Mouse (Mus musculus) megakaryocyte progenitor cell, adult 5-6 weeks (primary cell): Measurements from ENCODE around the gene Etv4. TPM values are rescaled to one million over a fixed set of nuclear protein-coding genes. Genes with fewer than 3 reads are reported as not detected.

ENCODE experiments used
- ATAC-seq: replicated peaks from 2 replicates; pipeline ENCODE4 v1.8.0; 2016; ENCODE audit warnings: mild to moderate bottlenecking, moderate TSS enrichment, inconsistent platforms; ENCODE audit not compliant: poor library complexity
- total RNA-seq, 2 experiments: library from RNA; stranded (forward) in 1 of 2; stranded (reverse) in 1 of 2; fragments of 157-497, 149-512 nt in 1 of 2; fragments of 200-1000 nt in 1 of 2; gene quantifications; 2 replicates each; pipeline versions ENCODE4 v1.2.3 to v1.2.4; 2015 to 2017

Etv4 gene
- total RNA-seq, 2 experiments from 2014 or later, result 0.05 TPM; not detected in 1

DNA sequence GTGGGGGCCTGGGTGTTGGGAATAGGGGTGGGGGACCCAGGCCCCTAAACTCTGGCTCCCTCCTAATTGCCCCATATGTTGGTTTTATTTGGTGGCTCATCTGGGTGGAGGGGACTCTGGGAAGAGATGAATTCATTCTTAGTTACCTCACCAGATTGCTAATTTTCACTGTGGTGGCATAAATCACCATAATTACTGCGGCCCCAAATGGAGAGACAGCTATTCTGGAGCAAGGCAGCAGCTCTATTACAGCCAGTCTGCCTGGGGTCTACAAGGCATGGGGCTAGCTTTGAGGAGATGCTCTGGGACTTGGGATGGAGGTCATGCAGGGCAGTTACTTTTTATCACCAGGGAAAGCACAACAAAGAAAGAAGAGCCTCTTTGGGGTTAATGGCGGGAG, 58.4 kb downstream of the Etv4 start:
- no peak for ATAC-seq

DNA sequence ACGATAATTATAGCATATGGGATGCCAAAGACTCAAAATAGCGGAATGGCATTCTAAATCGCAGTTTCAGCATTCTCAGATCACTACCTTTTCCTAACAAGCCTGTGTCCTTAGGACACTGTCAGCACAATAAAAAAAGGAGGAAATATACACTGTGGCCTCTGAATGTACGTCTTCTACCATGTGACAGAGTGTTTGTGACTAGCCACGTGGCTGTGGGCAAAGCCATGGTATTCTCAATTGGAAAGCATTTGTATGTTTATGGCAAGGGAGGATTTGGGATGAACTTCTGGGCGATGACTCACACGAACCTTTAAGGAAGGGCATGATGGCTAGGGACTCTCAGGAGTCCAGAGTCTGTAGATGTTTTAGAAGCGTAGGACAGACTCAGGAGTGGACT, 60.1 kb downstream of the Etv4 start:
- no peak for ATAC-seq

DNA sequence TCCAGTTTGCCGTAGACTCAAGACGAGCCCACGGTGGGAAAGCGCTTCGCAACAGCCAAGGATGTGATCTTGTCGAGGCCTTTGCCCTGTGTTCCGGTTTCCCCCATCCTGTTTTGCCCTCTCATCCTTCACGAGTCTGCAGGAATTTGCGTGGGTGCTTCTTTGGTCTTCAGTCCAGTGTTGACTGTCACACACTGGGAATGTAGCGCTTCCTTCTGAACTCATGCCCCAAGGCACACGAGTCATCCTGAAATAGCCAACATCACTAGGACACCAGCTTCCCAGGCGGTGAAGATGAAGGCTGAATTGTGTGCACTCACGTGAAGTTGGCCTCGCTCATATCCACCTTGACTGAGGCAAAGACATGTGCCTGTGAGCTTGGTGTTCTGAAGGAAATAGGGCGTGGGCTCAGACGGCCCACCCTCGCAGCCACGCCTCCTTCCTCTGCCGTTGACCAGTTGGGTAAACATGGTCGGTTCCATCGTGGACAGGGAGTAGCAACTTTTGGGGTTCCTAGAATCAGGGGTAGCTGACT, 65.1 kb downstream of the Etv4 start:
- ATAC-seq, result no peak

Other genes with a start within 250 kb of the Etv4 start
- gene Brca1, start 233.4 kb downstream of the Etv4 start, total RNA-seq (2015), result 25.1 and 31.4 TPM in 2 replicates
- gene Brca1, start 233.4 kb downstream of the Etv4 start, total RNA-seq (2017), result 36.0 and 47.2 TPM in 2 replicates
- gene Nbr1, start 233.2 kb downstream of the Etv4 start, total RNA-seq (2015), result 28.1 and 33.7 TPM in 2 replicates
- gene Nbr1, start 233.2 kb downstream of the Etv4 start, total RNA-seq (2017), result 40.9 and 46.7 TPM in 2 replicates
- 2.7 and 3.7 TPM in 2 replicates for gene Tmem106a, start 203.1 kb downstream of the Etv4 start, total RNA-seq (2015)
- 1.2 and 5.0 TPM in 2 replicates for gene Tmem106a, start 203.1 kb downstream of the Etv4 start, total RNA-seq (2017)
- not detected in 2 replicates for gene Gm11634, start 186.1 kb downstream of the Etv4 start, total RNA-seq (2015)
- not detected in 2 replicates for gene Gm11634, start 186.1 kb downstream of the Etv4 start, total RNA-seq (2017)
- 9.8 and 12.7 TPM in 2 replicates for gene Rdm1, start 158.2 kb downstream of the Etv4 start, total RNA-seq (2015)
- 13.2 and 13.7 TPM in 2 replicates for gene Rdm1, start 158.2 kb downstream of the Etv4 start, total RNA-seq (2017)
- 1.1 and 1.9 TPM in 2 replicates for gene Arl4d, start 119.8 kb downstream of the Etv4 start, total RNA-seq (2015)
- 0.75 and 1.0 TPM in 2 replicates for gene Arl4d, start 119.8 kb downstream of the Etv4 start, total RNA-seq (2017)
- gene Dhx8, start 52.5 kb downstream of the Etv4 start, total RNA-seq (2015), result 21.3 and 23.3 TPM in 2 replicates
- gene Dhx8, start 52.5 kb downstream of the Etv4 start, total RNA-seq (2017), result 26.1 and 33.5 TPM in 2 replicates
- not detected in 2 replicates for gene Meox1, start 109.0 kb upstream of the Etv4 start, total RNA-seq (2015)
- not detected in 2 replicates for gene Meox1, start 109.0 kb upstream of the Etv4 start, total RNA-seq (2017)
- gene Sost, start 181.6 kb upstream of the Etv4 start, total RNA-seq (2015), result not detected in 2 replicates
- not detected in 2 replicates for gene Sost, start 181.6 kb upstream of the Etv4 start, total RNA-seq (2017)
- not detected in 2 replicates for gene Cfap97d1, start 198.9 kb upstream of the Etv4 start, total RNA-seq (2015)
- not detected in 2 replicates for gene Cfap97d1, start 198.9 kb upstream of the Etv4 start, total RNA-seq (2017)
- 3.4 and 4.7 TPM in 2 replicates for gene Dusp3, start 201.6 kb upstream of the Etv4 start, total RNA-seq (2015)
- gene Dusp3, start 201.6 kb upstream of the Etv4 start, total RNA-seq (2017), result 1.4 and 4.1 TPM in 2 replicates
- not detected in 2 replicates for gene Mpp3, start 243.1 kb upstream of the Etv4 start, total RNA-seq (2015)
- gene Mpp3, start 243.1 kb upstream of the Etv4 start, total RNA-seq (2017), result not detected in 2 replicates